Mouse (Mus musculus): ENCODE data around the gene 4933414I15Rik.

- TF ChIP-seq CTCF (conservative IDR thresholded peaks at IDR 0.05; ENCODE audit: insufficient read depth, insufficient read length, low read depth, low read length) (no peak), POLR2A (IDR thresholded peaks at IDR 0.05; ENCODE audit: low read depth, low read length) (no peak)
These were observed 29.1 kb downstream of the 4933414I15Rik start for GRCm38 (mm10) chr11:50914461-50914860.
